Mouse (Mus musculus) left cerebral cortex, postnatal 10 days (tissue): ENCODE results near the gene Pde7b. TPM values are rescaled to one million over a fixed set of nuclear protein-coding genes. Genes with fewer than 3 reads are reported as not detected.

Experiments
- DNase-seq, 2 experiments: peaks; one replicate each; pipeline ENCODE4 v3.0.0; 2021 to 2022; ENCODE audit warnings: low spot score in 2 of 2, mixed read lengths in 1 of 2; ENCODE audit errors: extremely low spot score in 1 of 2
- intact Hi-C: fragments of 180-260 bp; cut with DNase I; formaldehyde crosslinking; loops from one replicate; pipeline ENCODE4 v1.15.1; 2025
- total RNA-seq, 2 experiments: library from RNA; stranded (reverse); gene quantifications; 2 replicates each; pipeline ENCODE4 v1.2.3; 2021

Gene Pde7b
- total RNA-seq, 2 experiments from 2014 or later: 16.0 to 21.6 TPM

GRCm38 (mm10) chr10:20474831-20475230, 250.0 kb downstream of the Pde7b start:
- DNase-seq: peak in 1 of 2 experiments; percentile 32
- intact Hi-C loops: no loop called here

GRCm38 (mm10) chr10:20474036-20474435, 250.8 kb downstream of the Pde7b start:
- intact Hi-C loops: no loop called here
- DNase-seq: no peak

GRCm38 (mm10) chr10:20473505-20473904, 251.4 kb downstream of the Pde7b start:
- no peak for DNase-seq
- intact Hi-C loops: no loop called here

- no peak for DNase-seq
- intact Hi-C loops: no loop called here
These were observed 252.9 kb downstream of the Pde7b start for GRCm38 (mm10) chr10:20472007-20472406.

GRCm38 (mm10) chr10:20464631-20465030, 260.2 kb downstream of the Pde7b start:
- intact Hi-C loops: no loop called here
- DNase-seq: no peak

GRCm38 (mm10) chr10:20463941-20464340, 260.9 kb downstream of the Pde7b start:
- no peak for DNase-seq
- intact Hi-C loops: no loop called here

GRCm38 (mm10) chr10:20462596-20462995, 262.3 kb downstream of the Pde7b start:
- intact Hi-C loops: no loop called here
- no peak for DNase-seq

GRCm38 (mm10) chr10:20459657-20460350, 265.1 kb downstream of the Pde7b start:
- intact Hi-C loops: no loop called here
- DNase-seq: no peak

- intact Hi-C loops: no loop called here
- no peak for DNase-seq
These were observed 265.7 kb downstream of the Pde7b start for GRCm38 (mm10) chr10:20459160-20459559.

GRCm38 (mm10) chr10:20454387-20455065, 270.4 kb downstream of the Pde7b start:
- intact Hi-C loops: no loop called here
- no peak for DNase-seq

GRCm38 (mm10) chr10:20437428-20437827, 287.4 kb downstream of the Pde7b start:
- no peak for DNase-seq
- intact Hi-C loops: no loop called here

- no peak for DNase-seq
- intact Hi-C loops: no loop called here
These were observed 287.9 kb downstream of the Pde7b start for GRCm38 (mm10) chr10:20437021-20437420.

GRCm38 (mm10) chr10:20435913-20436312, 289.0 kb downstream of the Pde7b start:
- intact Hi-C loops: no loop called here
- no peak for DNase-seq

- DNase-seq: no peak
- intact Hi-C loops: no loop called here
These were observed 293.5 kb downstream of the Pde7b start for GRCm38 (mm10) chr10:20431336-20431735.

GRCm38 (mm10) chr10:20421299-20421883, 303.5 kb downstream of the Pde7b start:
- DNase-seq: no peak

GRCm38 (mm10) chr10:20420296-20420695, 304.6 kb downstream of the Pde7b start:
- intact Hi-C loops: no loop called here
- no peak for DNase-seq

More at GRCm38 (mm10) chr10:20421299-20421883, 303.5 kb downstream of the Pde7b start:
- intact Hi-C loops: no loop called here

GRCm38 (mm10) chr10:20418856-20419219, 306.0 kb downstream of the Pde7b start:
- DNase-seq: no peak
- intact Hi-C loops: no loop called here

GRCm38 (mm10) chr10:20418202-20418855, 306.5 kb downstream of the Pde7b start:
- DNase-seq: no peak

GRCm38 (mm10) chr10:20409181-20409580, 315.7 kb downstream of the Pde7b start:
- intact Hi-C loops: loop anchor here (5.0 kb wide), 1 partner anchor 518 kb away; no protein-coding TSS in a partner anchor
- DNase-seq: no peak

More at GRCm38 (mm10) chr10:20418202-20418855, 306.5 kb downstream of the Pde7b start:
- intact Hi-C loops: no loop called here
